Mouse (Mus musculus): ENCODE measurements at regions not wholly inside any gene's neighbourhood (a gene's known extent, or its start where the extent isn't known, plus 50 kb on each side); places are given as distances from the start of the nearest gene placed in this dataset.

DNA sequence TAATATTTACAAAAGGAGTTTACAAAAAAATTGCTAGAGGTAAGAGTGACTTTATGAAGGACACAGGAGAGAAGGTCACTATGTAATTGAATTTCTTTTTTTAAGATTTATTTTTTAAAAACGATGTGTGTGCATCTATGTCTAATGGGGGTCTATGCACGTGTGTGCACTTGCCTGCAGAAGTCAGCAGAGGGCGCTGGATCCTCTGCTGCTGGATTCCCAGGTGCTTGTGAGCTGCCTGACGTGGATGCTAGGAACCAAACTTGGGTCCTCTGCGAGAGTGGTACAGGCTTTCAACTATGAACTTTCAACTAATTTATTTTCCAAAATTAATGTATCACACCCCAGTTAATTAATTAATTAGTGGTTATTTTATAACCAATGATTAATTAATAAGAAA, 85.0 kb downstream of the Glrx3 start:
- no peak for TF ChIP-seq CTCF (IDR thresholded peaks at IDR 0.05; ENCODE audit: control insufficient read depth, insufficient read depth, low read length)
- Histone ChIP-seq H3K4me3 (replicated peaks; ENCODE audit: control insufficient read depth, low read depth, low read length) (no peak overlapping the region), H3K27ac (ENCODE audit: control insufficient read depth, insufficient read depth, low read depth, low read length, poor library complexity) (no peak overlapping the region), H3K4me1 (ENCODE audit: control insufficient read depth, insufficient read depth, low read length) (no peaks in the 10 kb centered on the region)
- 75% methylated on average over 5 of the region's 5 CpGs for WGBS

DNA sequence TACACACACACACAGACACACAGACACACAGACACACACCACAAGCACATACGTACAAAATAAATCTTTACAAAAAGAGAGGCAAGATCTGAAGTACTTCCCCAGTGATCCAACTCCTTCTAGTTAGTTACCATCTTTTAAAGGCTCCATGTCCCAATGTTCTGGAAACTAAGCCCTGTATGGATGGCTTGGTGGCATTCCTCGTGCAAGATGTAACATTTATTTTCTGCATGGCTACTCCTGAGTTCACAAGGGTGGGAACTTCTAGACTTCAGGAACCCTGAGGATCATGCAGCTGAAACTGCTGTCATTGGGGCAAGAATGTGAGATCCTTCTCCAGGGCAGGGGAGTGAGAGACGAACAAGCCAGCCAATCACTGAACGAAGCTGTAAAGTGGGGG, 96.1 kb downstream of the Glrx3 start:
- H3K27ac ChIP-seq (ENCODE audit: control insufficient read depth, insufficient read depth, low read depth, low read length, poor library complexity): no peak overlapping the region
- 83% methylated on average over 4 of the region's 4 CpGs for WGBS
- H3K4me1 ChIP-seq (ENCODE audit: control insufficient read depth, insufficient read depth, low read length): no peaks in the 10 kb centered on the region
- no peak overlapping the region for H3K4me3 ChIP-seq (replicated peaks; ENCODE audit: control insufficient read depth, low read depth, low read length)
- no peak for TF ChIP-seq POLR2A (IDR thresholded peaks at IDR 0.05; ENCODE audit: borderline replicate concordance, control insufficient read depth, low read depth, low read length)
- no peak for TF ChIP-seq CTCF (IDR thresholded peaks at IDR 0.05; ENCODE audit: control insufficient read depth, insufficient read depth, low read length)

DNA sequence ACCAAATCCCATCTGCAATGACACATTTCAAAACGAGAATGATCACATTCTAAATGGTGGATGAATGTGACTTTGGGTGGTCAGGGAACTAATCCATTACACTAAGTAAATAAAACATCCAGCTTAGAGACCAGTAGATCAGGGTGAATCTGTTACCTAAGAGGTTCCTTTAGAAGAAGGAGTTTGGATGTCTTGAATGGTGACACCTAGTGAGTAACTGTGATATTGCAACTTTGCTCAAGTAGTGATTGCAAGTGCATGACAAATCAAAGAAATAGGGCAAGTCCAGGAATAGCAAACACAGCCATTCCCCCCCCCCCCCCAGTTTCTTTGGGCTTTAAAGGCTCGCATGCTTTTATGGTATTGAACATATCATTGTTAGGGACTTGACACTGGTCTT, 112.6 kb downstream of the Glrx3 start:
- no peak overlapping the region for H3K4me3 ChIP-seq (replicated peaks; ENCODE audit: control insufficient read depth, low read depth, low read length)
- TF ChIP-seq POLR2A (IDR thresholded peaks at IDR 0.05; ENCODE audit: borderline replicate concordance, control insufficient read depth, low read depth, low read length): no peak
- no peak for TF ChIP-seq CTCF (IDR thresholded peaks at IDR 0.05; ENCODE audit: control insufficient read depth, insufficient read depth, low read length)
- WGBS: 35% methylated on average over 2 of the region's 2 CpGs
- no peaks in the 10 kb centered on the region for H3K4me1 ChIP-seq (ENCODE audit: control insufficient read depth, insufficient read depth, low read length)
- H3K27ac ChIP-seq (ENCODE audit: control insufficient read depth, insufficient read depth, low read depth, low read length, poor library complexity): no peak overlapping the region

DNA sequence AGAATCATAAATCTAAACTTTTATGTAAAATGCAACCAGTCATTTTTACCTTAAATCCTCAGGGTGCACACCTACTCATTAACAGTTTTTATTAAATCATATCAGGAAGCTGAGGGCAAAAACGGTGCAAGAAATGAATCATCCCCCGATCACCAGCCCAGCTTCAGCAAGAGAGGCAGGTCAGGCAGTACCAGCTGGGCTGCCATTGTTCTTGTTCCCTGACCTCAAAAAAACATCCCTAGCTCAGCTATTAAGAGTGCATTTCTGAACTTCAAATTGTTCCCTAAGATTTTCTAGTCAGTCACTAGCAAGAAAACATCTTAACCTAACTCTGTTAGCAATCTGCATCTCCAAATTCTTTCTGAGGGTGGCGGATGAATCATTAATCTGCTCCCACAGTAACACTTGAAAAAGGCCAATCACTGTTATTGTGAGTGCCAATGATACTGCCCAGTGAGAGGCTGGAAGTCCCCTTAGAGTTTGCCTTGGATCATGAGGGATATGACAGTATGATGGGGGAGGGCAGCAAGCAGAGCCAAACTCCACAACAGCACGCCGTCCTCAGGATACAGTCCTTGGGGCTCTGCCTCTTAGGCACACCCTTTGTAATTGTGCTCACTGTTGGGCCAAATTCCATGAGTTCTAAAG, 115.3 kb downstream of the Glrx3 start:
- no peak overlapping the region for H3K4me3 ChIP-seq (replicated peaks; ENCODE audit: control insufficient read depth, low read depth, low read length)
- 68% methylated on average over 5 of the region's 5 CpGs for WGBS
- no peaks in the 10 kb centered on the region for H3K4me1 ChIP-seq (ENCODE audit: control insufficient read depth, insufficient read depth, low read length)
- no peak for TF ChIP-seq CTCF (IDR thresholded peaks at IDR 0.05; ENCODE audit: control insufficient read depth, insufficient read depth, low read length)
- no peak for TF ChIP-seq POLR2A (IDR thresholded peaks at IDR 0.05; ENCODE audit: borderline replicate concordance, control insufficient read depth, low read depth, low read length)
- no peak overlapping the region for H3K27ac ChIP-seq (ENCODE audit: control insufficient read depth, insufficient read depth, low read depth, low read length, poor library complexity)

DNA sequence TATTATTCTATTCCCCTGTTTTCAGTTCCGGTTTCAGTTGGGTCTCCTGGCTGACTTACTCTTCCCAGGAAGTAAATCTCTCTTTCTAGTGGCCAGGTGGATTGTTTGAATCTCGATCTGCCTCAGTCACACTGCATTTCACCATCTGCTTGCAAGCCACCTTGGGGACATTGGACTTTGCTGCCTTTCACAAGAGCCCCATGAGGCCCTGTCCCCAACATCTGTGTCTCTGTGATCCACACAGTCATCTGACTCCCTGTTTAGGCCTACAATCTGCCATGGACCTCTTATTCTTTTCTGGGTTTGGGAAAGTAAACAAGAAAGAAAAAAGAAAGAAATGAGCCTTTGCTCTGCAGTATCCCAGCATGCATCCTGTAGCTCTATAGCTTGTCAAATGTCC, 118.1 kb downstream of the Glrx3 start:
- WGBS: 63% methylated on average over 2 of the region's 2 CpGs
- H3K4me3 ChIP-seq (replicated peaks; ENCODE audit: control insufficient read depth, low read depth, low read length): no peak overlapping the region
- no peaks in the 10 kb centered on the region for H3K4me1 ChIP-seq (ENCODE audit: control insufficient read depth, insufficient read depth, low read length)
- TF ChIP-seq POLR2A (IDR thresholded peaks at IDR 0.05; ENCODE audit: borderline replicate concordance, control insufficient read depth, low read depth, low read length) (no peak), CTCF (IDR thresholded peaks at IDR 0.05; ENCODE audit: control insufficient read depth, insufficient read depth, low read length) (no peak)
- no peak overlapping the region for H3K27ac ChIP-seq (ENCODE audit: control insufficient read depth, insufficient read depth, low read depth, low read length, poor library complexity)

DNA sequence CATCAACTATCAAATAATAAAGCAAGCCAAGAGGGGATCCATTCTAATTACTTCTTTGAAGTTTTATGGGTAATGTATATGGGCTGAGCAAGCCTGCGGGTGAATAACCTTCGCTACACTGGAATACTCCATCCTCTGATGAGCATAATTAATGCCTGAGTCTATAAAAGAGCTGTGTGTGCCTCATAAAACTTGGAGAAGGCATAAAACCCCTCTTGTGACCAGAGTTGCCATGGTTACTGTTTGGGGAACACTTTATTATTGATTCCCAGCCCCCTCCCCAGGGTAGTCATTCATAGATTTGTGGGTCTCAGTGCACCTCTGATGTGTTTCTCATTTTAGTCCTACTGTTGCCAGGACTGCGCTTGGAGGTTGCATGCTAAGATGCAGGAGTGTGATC, 120.0 kb downstream of the Glrx3 start:
- no peak overlapping the region for H3K27ac ChIP-seq (ENCODE audit: control insufficient read depth, insufficient read depth, low read depth, low read length, poor library complexity)
- no peak for TF ChIP-seq CTCF (IDR thresholded peaks at IDR 0.05; ENCODE audit: control insufficient read depth, insufficient read depth, low read length)
- TF ChIP-seq POLR2A (IDR thresholded peaks at IDR 0.05; ENCODE audit: borderline replicate concordance, control insufficient read depth, low read depth, low read length): no peak
- 87% methylated on average over 3 of the region's 3 CpGs for WGBS
- no peaks in the 10 kb centered on the region for H3K4me1 ChIP-seq (ENCODE audit: control insufficient read depth, insufficient read depth, low read length)
- H3K4me3 ChIP-seq (replicated peaks; ENCODE audit: control insufficient read depth, low read depth, low read length): no peak overlapping the region

DNA sequence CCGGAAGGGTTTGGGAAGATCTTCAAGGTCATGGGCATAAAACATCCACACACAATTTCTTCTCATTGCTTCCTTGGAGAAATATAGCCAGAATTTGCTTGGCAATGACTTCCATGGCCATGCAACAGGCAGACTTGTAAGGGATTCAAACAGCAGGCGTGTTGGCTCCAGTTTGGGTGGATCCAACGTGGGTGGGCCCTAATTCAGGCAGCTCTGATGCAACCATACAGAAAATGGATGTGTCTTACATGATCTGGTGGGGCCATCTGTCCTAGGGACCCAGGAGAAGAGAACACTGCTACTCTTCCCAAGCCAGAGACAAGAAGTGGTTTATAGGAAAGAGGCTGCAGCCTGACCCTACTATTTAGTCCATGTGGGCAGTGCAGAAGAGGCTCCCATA, 121.5 kb downstream of the Glrx3 start:
- WGBS: 74% methylated on average over 3 of the region's 3 CpGs
- no peak overlapping the region for H3K27ac ChIP-seq (ENCODE audit: control insufficient read depth, insufficient read depth, low read depth, low read length, poor library complexity)
- TF ChIP-seq POLR2A (IDR thresholded peaks at IDR 0.05; ENCODE audit: borderline replicate concordance, control insufficient read depth, low read depth, low read length) (no peak), CTCF (IDR thresholded peaks at IDR 0.05; ENCODE audit: control insufficient read depth, insufficient read depth, low read length) (no peak)

DNA sequence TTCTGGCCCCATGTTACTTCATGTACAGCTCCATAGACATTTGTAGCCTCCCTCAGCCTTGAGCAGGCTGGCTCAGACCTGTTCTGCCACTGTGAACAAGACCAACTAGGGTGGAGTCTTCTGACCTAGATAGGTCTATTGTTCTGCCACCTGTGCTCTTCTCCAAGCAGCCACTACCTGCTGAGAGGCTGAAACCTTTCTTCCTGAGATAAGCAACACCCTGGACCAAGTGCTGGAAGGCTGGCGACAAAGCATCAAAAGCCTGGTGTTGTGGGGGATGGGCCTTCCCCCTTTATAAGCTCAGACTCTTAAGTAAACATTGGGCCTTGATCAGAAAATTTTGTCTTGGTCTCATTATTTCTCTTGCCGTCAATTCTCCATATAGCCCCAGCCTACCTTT, 132.8 kb downstream of the Glrx3 start:
- H3K27ac ChIP-seq (ENCODE audit: control insufficient read depth, insufficient read depth, low read depth, low read length, poor library complexity): no peak overlapping the region
- WGBS: 80% methylated on average over 2 of the region's 2 CpGs
- H3K4me3 ChIP-seq (replicated peaks; ENCODE audit: control insufficient read depth, low read depth, low read length): no peak overlapping the region
- TF ChIP-seq POLR2A (IDR thresholded peaks at IDR 0.05; ENCODE audit: borderline replicate concordance, control insufficient read depth, low read depth, low read length) (no peak), CTCF (IDR thresholded peaks at IDR 0.05; ENCODE audit: control insufficient read depth, insufficient read depth, low read length) (no peak)
- no peaks in the 10 kb centered on the region; the same call in 1 of the 2 replicates for H3K4me1 ChIP-seq (ENCODE audit: control insufficient read depth, insufficient read depth, low read length)

More for the DNA sequence above, 121.5 kb downstream of the Glrx3 start:
- Histone ChIP-seq H3K4me3 (replicated peaks; ENCODE audit: control insufficient read depth, low read depth, low read length) (no peak overlapping the region), H3K4me1 (ENCODE audit: control insufficient read depth, insufficient read depth, low read length) (no peaks in the 10 kb centered on the region)

DNA sequence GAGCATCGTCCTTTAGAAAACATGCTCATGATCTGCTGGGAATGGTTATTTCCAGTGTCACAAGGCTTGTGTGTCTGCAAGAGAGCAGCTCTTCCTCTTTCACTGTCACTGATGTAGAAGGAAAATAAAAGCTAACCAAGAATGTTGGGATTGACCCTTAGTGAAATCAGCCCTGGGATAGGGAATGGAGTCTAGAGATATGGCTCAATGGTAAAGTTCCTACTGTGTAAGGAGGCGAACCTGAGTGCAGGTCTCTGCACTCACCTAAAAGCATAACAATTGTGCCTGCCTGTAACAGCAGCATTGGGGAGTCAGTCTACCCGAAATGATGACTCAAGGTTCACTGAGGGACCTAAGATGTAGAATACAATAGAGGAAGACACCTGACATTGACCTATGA, 138.1 kb downstream of the Glrx3 start:
- TF ChIP-seq CTCF (IDR thresholded peaks at IDR 0.05; ENCODE audit: control insufficient read depth, insufficient read depth, low read length) (no peak), POLR2A (IDR thresholded peaks at IDR 0.05; ENCODE audit: borderline replicate concordance, control insufficient read depth, low read depth, low read length) (no peak)
- WGBS: 67% methylated on average over 3 of the region's 3 CpGs
- H3K27ac ChIP-seq (ENCODE audit: control insufficient read depth, insufficient read depth, low read depth, low read length, poor library complexity): peak overlapping the region; percentile 29; the same call in 1 of the 2 replicates

More for the DNA sequence above, 138.1 kb downstream of the Glrx3 start:
- peaks cover 3% of the 10 kb centered on the region for H3K4me1 ChIP-seq (ENCODE audit: control insufficient read depth, insufficient read depth, low read length)
- H3K4me3 ChIP-seq (replicated peaks; ENCODE audit: control insufficient read depth, low read depth, low read length): no peak overlapping the region

Measured in bone marrow, adult 2 months (tissue).